Mouse (Mus musculus) C2C12 (cell line): ENCODE measurements around the gene Gm20388. TPM values are rescaled to one million over a fixed set of nuclear protein-coding genes. Genes with fewer than 3 reads are reported as not detected.

Experiments used
- H3K27me3 ChIP-seq: one replicate; pipeline ENCODE4 v1.6.1; 2011; ENCODE audit not compliant: control insufficient read depth, insufficient read depth, insufficient read length
- H3K36me3 ChIP-seq: one replicate; pipeline ENCODE4 v1.6.1; 2011; ENCODE audit not compliant: control insufficient read depth, insufficient read depth
- H3K4me3 ChIP-seq: one replicate; pipeline ENCODE4 v1.5.1; 2011; ENCODE audit warnings: mild to moderate bottlenecking, control low read depth; ENCODE audit not compliant: poor library complexity, insufficient read depth, severe bottlenecking
- H3K79me2 ChIP-seq: one replicate; pipeline ENCODE4 v1.6.1; 2011; ENCODE audit not compliant: control insufficient read depth, insufficient read depth
- H3K79me3 ChIP-seq: one replicate; pipeline ENCODE4 v1.6.1; 2011; ENCODE audit warnings: low read depth, control low read depth
- H3ac ChIP-seq: one replicate; pipeline ENCODE3; 2011; ENCODE audit warnings: low read depth; ENCODE audit not compliant: control insufficient read depth, insufficient read length
- CEBPB ChIP-seq: IDR thresholded peaks from one replicate; pipeline ENCODE4 v1.6.1; 2011; ENCODE audit warnings: low read depth, mild to moderate bottlenecking, control low read depth, moderate library complexity
- CTCF ChIP-seq: IDR thresholded peaks from one replicate; pipeline ENCODE4 v1.5.1; 2011; ENCODE audit not compliant: control insufficient read depth, insufficient read depth, insufficient read length
- FOSL1 ChIP-seq: IDR thresholded peaks from one replicate; pipeline ENCODE4 v1.8.0; 2011; ENCODE audit warnings: mild to moderate bottlenecking, low read length; ENCODE audit not compliant: poor library complexity, insufficient read depth, severe bottlenecking
- MAX ChIP-seq: IDR thresholded peaks from one replicate; pipeline ENCODE4 v1.6.1; 2011; ENCODE audit warnings: mild to moderate bottlenecking, control low read depth
- MYOD1 ChIP-seq: IDR thresholded peaks from one replicate; pipeline ENCODE4 v1.6.1; 2011; ENCODE audit warnings: low read depth; ENCODE audit not compliant: control insufficient read depth, insufficient read length
- MYOG ChIP-seq: IDR thresholded peaks from one replicate; pipeline ENCODE4 v1.6.1; 2011; ENCODE audit not compliant: control insufficient read depth, insufficient read length; ENCODE audit errors: extremely low read depth
- USF1 ChIP-seq: IDR thresholded peaks from one replicate; pipeline ENCODE4 v1.6.1; 2011; ENCODE audit warnings: low read depth, mild to moderate bottlenecking, control low read depth, moderate library complexity
- polyA plus RNA-seq: library from polyadenylated mRNA; unstranded; fragments of >200 nt; fragmentation: generic; extraction: Trizol; gene quantifications from one replicate; pipeline ENCODE4 v1.2.1, GENCODE M21; 2012; ENCODE audit warnings: missing spikeins

Gm20388 gene
- polyA plus RNA-seq, 1 experiment, result 15.0 TPM

DNA sequence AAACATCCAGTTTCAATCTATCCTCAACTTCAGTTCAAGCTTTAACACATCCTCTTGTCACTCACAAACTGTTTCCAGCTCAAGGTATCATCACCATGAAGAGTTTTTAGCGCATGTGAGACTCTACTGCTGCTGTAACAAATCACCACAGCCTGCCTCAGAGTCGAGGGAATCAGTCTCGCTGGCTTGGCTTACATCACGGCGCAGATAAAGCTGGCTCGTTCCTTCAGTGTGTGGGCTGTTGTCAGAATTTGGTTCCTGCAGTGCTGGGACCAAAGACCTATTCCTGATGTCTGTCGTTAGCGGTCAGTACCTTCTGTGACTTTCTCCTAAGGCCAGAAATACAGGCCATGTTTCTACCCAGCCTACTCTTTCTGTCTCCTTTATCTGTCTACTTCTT lies 2986.6 kb downstream of the Gm20388 start:
- peaks cover 14% of the 10 kb centered on the region for H3K79me3 ChIP-seq
- no peaks in the 10 kb centered on the region for H3K27me3 ChIP-seq
- TF ChIP-seq USF1 (no peak), CTCF (no peak), MYOD1 (no peak), CEBPB (no peak), FOSL1 (no peak), MYOG (no peak), MAX (no peak)
- no peak overlapping the region for H3ac ChIP-seq
- H3K4me3 ChIP-seq, result no peak overlapping the region
- peaks cover 76% of the 10 kb centered on the region for H3K36me3 ChIP-seq
- H3K79me2 ChIP-seq, result peaks cover 23% of the 10 kb centered on the region

DNA sequence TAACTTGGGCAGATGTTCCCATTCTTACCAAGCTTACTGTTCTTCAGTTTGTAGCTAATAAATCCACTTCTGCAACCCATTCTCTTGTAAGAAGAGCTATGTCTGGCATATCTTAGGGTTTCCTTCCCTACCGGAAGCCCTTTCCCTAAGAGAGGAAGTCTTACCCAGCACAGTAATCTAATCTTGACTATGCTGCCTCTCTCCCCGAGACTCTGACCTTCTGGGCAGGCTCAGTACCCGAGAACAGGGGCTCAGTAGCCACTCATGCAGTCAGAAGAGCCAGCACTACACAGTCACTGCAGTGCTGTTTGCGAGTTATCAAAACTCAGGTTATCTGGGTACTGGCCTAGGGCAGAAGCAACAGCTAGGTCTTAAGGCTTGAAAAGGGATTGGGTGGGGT lies 2987.4 kb downstream of the Gm20388 start:
- H3K36me3 ChIP-seq, result peaks cover 70% of the 10 kb centered on the region
- H3ac ChIP-seq, result no peak overlapping the region
- no peaks in the 10 kb centered on the region for H3K27me3 ChIP-seq
- H3K4me3 ChIP-seq, result no peak overlapping the region
- H3K79me3 ChIP-seq, result peaks cover 22% of the 10 kb centered on the region
- TF ChIP-seq MYOD1, result no peak
- no peak for TF ChIP-seq MAX
- no peak for TF ChIP-seq CTCF
- TF ChIP-seq FOSL1, result no peak
- no peak for TF ChIP-seq MYOG
- TF ChIP-seq USF1, result no peak
- no peak for TF ChIP-seq CEBPB
- H3K79me2 ChIP-seq, result peaks cover 31% of the 10 kb centered on the region

GRCm38 (mm10) chr8:122898473-122898872 lies 2987.8 kb downstream of the Gm20388 start:
- no peak overlapping the region for H3ac ChIP-seq

GRCm38 (mm10) chr8:122899085-122899484 lies 2988.4 kb downstream of the Gm20388 start:
- Histone ChIP-seq H3K79me3 (peaks cover 30% of the 10 kb centered on the region), H3K36me3 (peaks cover 61% of the 10 kb centered on the region), H3K4me3 (no peak overlapping the region), H3K79me2 (peaks cover 42% of the 10 kb centered on the region), H3K27me3 (no peaks in the 10 kb centered on the region), H3ac (no peak overlapping the region)
- no peak for TF ChIP-seq CEBPB
- no peak for TF ChIP-seq USF1
- TF ChIP-seq FOSL1, result no peak
- no peak for TF ChIP-seq MYOD1
- no peak for TF ChIP-seq CTCF
- TF ChIP-seq MAX, result no peak
- no peak for TF ChIP-seq MYOG

More at GRCm38 (mm10) chr8:122898473-122898872, 2987.8 kb downstream of the Gm20388 start:
- no peak overlapping the region for H3K4me3 ChIP-seq
- H3K79me2 ChIP-seq, result peaks cover 35% of the 10 kb centered on the region
- H3K36me3 ChIP-seq, result peaks cover 65% of the 10 kb centered on the region
- no peak for TF ChIP-seq USF1
- TF ChIP-seq CTCF, result no peak
- no peak for TF ChIP-seq CEBPB
- no peak for TF ChIP-seq MAX
- TF ChIP-seq MYOD1, result no peak
- no peak for TF ChIP-seq MYOG
- TF ChIP-seq FOSL1, result no peak
- peaks cover 25% of the 10 kb centered on the region for H3K79me3 ChIP-seq
- no peaks in the 10 kb centered on the region for H3K27me3 ChIP-seq

GRCm38 (mm10) chr8:122901476-122901875 lies 2990.8 kb downstream of the Gm20388 start:
- TF ChIP-seq USF1 (no peak), MAX (no peak), FOSL1 (no peak), CTCF (no peak), MYOD1 (no peak), MYOG (no peak), CEBPB (no peak)
- Histone ChIP-seq H3K36me3 (peaks cover 37% of the 10 kb centered on the region), H3ac (no peak overlapping the region), H3K4me3 (no peak overlapping the region), H3K79me3 (peaks cover 45% of the 10 kb centered on the region), H3K27me3 (no peaks in the 10 kb centered on the region), H3K79me2 (peaks cover 65% of the 10 kb centered on the region)

GRCm38 (mm10) chr8:122901892-122902515 lies 2991.4 kb downstream of the Gm20388 start:
- Histone ChIP-seq H3K27me3 (no peaks in the 10 kb centered on the region), H3ac (no peak overlapping the region), H3K4me3 (no peak overlapping the region), H3K79me3 (peaks cover 45% of the 10 kb centered on the region), H3K79me2 (peaks cover 65% of the 10 kb centered on the region), H3K36me3 (peaks cover 32% of the 10 kb centered on the region)
- TF ChIP-seq MAX, result no peak
- no peak for TF ChIP-seq FOSL1
- TF ChIP-seq USF1, result no peak
- TF ChIP-seq CEBPB, result no peak
- TF ChIP-seq MYOG, result no peak
- no peak for TF ChIP-seq MYOD1
- no peak for TF ChIP-seq CTCF
